Mouse (Mus musculus) cortical plate, adult 2 months (tissue): ENCODE results near the gene Srcin1. TPM values are rescaled to one million over a fixed set of nuclear protein-coding genes. Genes with fewer than 3 reads are reported as not detected.

ENCODE experiments used
- H3K27ac ChIP-seq: fragments of 200-500 bp; 2 replicates; pipeline ENCODE4 v1.5.1; 2012; ENCODE audit warnings: low read length, control low read depth, inconsistent platforms; ENCODE audit not compliant: insufficient read depth
- H3K4me1 ChIP-seq: fragments of 200-500 bp; 2 replicates; pipeline ENCODE4 v1.6.1; 2011; ENCODE audit warnings: low read length; ENCODE audit not compliant: control insufficient read depth, insufficient read depth
- H3K4me3 ChIP-seq: fragments of 200-500 bp; 2 replicates; pipeline ENCODE4 v1.5.1; 2011; ENCODE audit warnings: mild to moderate bottlenecking, low read length, control low read depth; ENCODE audit not compliant: insufficient read depth
- CTCF ChIP-seq: fragments of 200-500 bp; IDR thresholded peaks from 2 replicates; pipeline ENCODE4 v1.5.1; 2011; ENCODE audit warnings: mild to moderate bottlenecking, control low read depth, low read length; ENCODE audit not compliant: insufficient read depth; ENCODE audit errors: extremely low read depth
- POLR2A ChIP-seq: fragments of 200-500 bp; IDR thresholded peaks from 2 replicates; pipeline ENCODE4 v1.6.1; 2011; ENCODE audit warnings: mild to moderate bottlenecking, low read length, control low read depth; ENCODE audit not compliant: insufficient read depth; ENCODE audit errors: extremely low read depth
- polyA plus RNA-seq: library from polyadenylated mRNA; depleted of rRNA; stranded (reverse); fragments of >200 nt; gene quantifications from 2 replicates; pipeline ENCODE4 v1.2.3, GENCODE M21; 2012

Gene Srcin1
- polyA plus RNA-seq, 1 experiment, result 141 TPM

DNA sequence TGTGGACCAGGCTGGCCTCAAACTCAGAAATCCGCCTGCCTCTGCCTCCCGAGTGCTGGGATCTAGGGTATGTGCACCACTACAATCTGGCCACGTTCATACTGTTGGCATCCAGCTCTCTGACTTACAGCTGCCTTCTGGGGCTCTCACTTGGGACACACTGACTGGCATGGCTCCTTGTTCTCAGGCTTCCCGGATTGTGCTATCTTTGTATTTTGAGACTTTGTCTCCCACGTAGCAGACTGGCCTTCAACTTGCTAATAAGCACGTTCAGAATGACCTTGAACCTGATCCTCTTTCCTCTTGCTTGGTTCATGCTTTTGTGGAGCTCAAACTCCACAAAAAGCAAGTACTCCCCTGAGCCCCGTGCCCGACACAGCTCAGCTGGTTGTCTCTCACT lies 90.3 kb downstream of the Srcin1 start:
- H3K4me1 ChIP-seq, result peaks cover 1% of the 10 kb centered on the region; the same call in 1 of the 2 replicates
- no peak overlapping the region for H3K27ac ChIP-seq
- H3K4me3 ChIP-seq, result no peak overlapping the region
- no peak for TF ChIP-seq CTCF
- no peak for TF ChIP-seq POLR2A

GRCm38 (mm10) chr11:97479824-97480223 lies 96.2 kb downstream of the Srcin1 start:
- no peak overlapping the region for H3K4me3 ChIP-seq
- TF ChIP-seq POLR2A (no peak), CTCF (no peak)
- no peak overlapping the region for H3K27ac ChIP-seq
- peaks cover 1% of the 10 kb centered on the region; the same call in 1 of the 2 replicates for H3K4me1 ChIP-seq

GRCm38 (mm10) chr11:97479085-97479484 lies 96.9 kb downstream of the Srcin1 start:
- no peak overlapping the region for H3K27ac ChIP-seq
- H3K4me1 ChIP-seq, result peaks cover 1% of the 10 kb centered on the region; the same call in 1 of the 2 replicates
- H3K4me3 ChIP-seq, result no peak overlapping the region
- TF ChIP-seq POLR2A, result no peak

DNA sequence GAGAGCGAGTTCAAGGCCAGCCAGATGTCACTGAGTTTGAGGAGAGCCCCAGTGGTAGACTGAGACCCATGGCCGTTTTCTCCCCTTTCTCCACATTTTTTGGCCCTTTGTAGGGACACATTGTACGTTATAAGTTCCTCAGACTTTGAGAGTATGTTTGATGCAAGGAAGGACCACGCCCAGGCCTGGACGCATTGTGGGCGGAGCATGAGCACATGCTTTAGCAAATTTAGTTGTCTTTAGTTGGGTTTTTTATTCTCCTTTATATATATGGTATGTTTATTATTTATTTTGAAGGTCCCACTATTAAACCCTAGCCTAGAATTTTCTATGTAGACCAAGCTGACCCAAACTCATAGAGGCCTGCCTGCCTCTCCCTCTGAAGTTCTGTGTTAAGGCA lies 97.6 kb downstream of the Srcin1 start:
- Histone ChIP-seq H3K27ac (no peak overlapping the region), H3K4me1 (peaks cover 1% of the 10 kb centered on the region; the same call in 1 of the 2 replicates), H3K4me3 (no peak overlapping the region)
- TF ChIP-seq CTCF (no peak), POLR2A (no peak)

DNA sequence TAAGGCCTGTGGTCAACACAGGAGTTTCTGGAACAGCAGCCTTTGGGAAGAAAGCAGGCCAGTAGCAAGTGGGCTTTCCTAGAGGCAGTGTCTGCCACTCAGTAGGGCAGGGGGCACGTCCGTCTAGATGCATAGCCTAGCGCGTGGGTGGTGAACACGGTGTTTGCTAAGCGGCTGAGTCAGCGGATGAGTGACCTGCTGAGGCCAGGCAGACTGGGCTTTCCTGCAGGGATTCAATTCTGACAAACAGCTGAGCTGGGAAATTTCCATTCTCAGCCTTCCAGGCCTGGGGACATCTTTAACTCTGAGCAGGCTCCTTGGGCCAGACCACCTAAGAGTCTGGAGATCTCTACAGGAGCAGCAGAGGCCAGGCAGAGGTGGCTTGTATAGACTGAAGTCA lies 98.6 kb downstream of the Srcin1 start:
- no peak overlapping the region for H3K27ac ChIP-seq
- no peak overlapping the region for H3K4me3 ChIP-seq
- TF ChIP-seq CTCF, result no peak
- TF ChIP-seq POLR2A, result no peak
- H3K4me1 ChIP-seq, result peaks cover 1% of the 10 kb centered on the region; the same call in 1 of the 2 replicates

DNA sequence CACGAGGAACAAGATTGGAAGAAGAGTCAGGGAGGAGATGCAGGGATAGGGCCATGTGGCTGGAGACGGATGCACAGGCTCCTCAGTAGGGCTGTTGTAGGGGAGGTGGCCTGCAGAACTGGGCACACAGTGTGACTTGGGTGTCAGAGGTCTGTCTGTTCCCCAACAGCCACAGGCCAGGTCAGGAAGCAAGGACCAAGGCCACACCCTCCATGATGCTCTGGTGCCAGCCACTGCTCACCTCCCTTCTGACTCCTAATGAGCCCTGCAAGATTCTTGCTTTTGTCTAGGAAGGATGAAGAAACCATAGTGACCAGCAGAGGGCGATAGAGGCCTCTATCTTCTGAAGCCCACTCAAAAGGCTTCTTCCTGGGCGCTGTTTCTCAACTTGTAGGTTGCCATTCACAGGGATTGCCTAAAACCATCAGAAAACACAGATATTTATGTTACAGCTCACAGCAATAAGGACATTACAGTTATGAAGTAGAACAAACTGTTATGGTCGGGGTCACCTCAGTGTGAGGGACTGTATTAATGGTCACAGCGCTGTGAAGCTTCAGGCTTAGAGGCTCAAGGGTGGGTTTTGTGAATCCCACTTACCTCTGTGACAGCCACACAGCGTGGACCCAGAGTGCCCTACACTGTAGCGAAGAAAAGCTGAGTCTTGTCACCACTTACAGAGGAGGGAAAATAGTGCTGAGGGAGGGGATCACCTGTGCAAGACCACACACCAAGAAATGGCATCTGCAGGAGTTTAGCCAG lies 99.5 kb downstream of the Srcin1 start:
- Histone ChIP-seq H3K4me3 (no peak overlapping the region), H3K4me1 (no peaks in the 10 kb centered on the region; the same call in 1 of the 2 replicates), H3K27ac (no peak overlapping the region)
- TF ChIP-seq POLR2A (no peak), CTCF (peak; percentile 63)

- TF ChIP-seq POLR2A (no peak), CTCF (no peak)
- Histone ChIP-seq H3K27ac (no peak overlapping the region), H3K4me3 (no peak overlapping the region), H3K4me1 (no peaks in the 10 kb centered on the region)
These were observed 104.7 kb downstream of the Srcin1 start for GRCm38 (mm10) chr11:97471276-97471675.

GRCm38 (mm10) chr11:97469828-97470227 lies 106.2 kb downstream of the Srcin1 start:
- Histone ChIP-seq H3K4me3 (no peak overlapping the region), H3K4me1 (no peaks in the 10 kb centered on the region), H3K27ac (no peak overlapping the region)
- TF ChIP-seq POLR2A, result no peak
- TF ChIP-seq CTCF, result no peak

DNA sequence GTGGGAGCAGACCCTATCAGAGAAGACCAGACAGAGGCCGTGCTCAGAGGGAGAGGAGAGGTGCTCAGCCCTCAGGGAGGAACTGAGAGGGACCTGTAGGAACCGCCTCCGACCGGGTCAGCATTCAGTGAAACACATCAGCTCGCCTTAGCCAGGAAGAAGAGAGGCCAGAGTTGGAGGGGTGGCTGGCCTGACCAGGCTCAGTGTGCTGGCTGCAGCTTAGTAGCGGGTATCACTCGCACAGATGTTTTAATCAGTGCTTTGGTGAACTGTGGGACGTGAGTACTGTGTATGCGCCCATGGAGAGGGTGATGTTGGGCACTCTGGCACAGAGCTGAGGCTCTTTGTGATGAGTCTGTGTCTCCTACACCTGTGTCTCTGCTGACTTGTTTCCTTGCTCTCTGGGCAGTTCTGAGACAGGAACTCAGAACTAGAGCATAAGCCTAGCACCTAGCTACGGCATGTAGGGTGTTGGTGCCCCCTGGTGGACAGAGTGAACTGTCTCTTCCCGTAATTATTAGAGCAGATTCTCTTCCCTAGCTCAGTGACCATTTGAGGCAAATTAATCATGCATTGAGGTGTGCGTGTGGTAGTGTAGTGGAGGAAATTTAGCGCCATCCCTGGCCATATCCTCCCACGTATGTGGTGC lies 107.2 kb downstream of the Srcin1 start:
- Histone ChIP-seq H3K27ac (no peak overlapping the region), H3K4me3 (no peak overlapping the region), H3K4me1 (no peaks in the 10 kb centered on the region)
- peak; percentile 94 for TF ChIP-seq CTCF
- no peak for TF ChIP-seq POLR2A
